Mouse (Mus musculus) intestine, embryonic 14.5 days (tissue): ENCODE results near the gene Rasgrp4. TPM values are rescaled to one million over a fixed set of nuclear protein-coding genes. Genes with fewer than 3 reads are reported as not detected.
A peak's percentile ranks its signal among the peaks of the same experiment; 100 is the strongest.

ENCODE experiments used
- ATAC-seq: fragments of 200-750 bp; cut with Nextera tagmentation; replicated peaks from 2 replicates; pipeline ENCODE4 v1.8.0; 2017; ENCODE audit warnings: low read depth, moderate number of reproducible peaks, moderate TSS enrichment, moderate library complexity; ENCODE audit not compliant: low FRiP score, low TSS enrichment
- DNase-seq: peaks from one replicate; pipeline ENCODE4 v3.0.0-alpha.2; 2018; ENCODE audit warnings: low spot score
- H3K27ac ChIP-seq: fragments of 300-500 bp; sonication (generic); 2 replicates; pipeline ENCODE4 v1.5.1; 2014; ENCODE audit warnings: low read depth, mild to moderate bottlenecking, control low read depth
- H3K27me3 ChIP-seq: fragments of 300-500 bp; sonication (generic); replicated peaks from 2 replicates; pipeline ENCODE4 v1.6.1; 2014; ENCODE audit warnings: low read length, control low read depth; ENCODE audit not compliant: control insufficient read depth, insufficient read depth
- H3K36me3 ChIP-seq: fragments of 300-500 bp; sonication (generic); 2 replicates; pipeline ENCODE4 v1.6.1; 2014; ENCODE audit warnings: low read length, control low read depth; ENCODE audit not compliant: control insufficient read depth, insufficient read depth
- H3K4me1 ChIP-seq: fragments of 300-500 bp; sonication (generic); replicated peaks from 2 replicates; pipeline ENCODE4 v1.6.1; 2014; ENCODE audit warnings: low read length, control low read depth, mixed read lengths; ENCODE audit not compliant: control insufficient read depth, insufficient read depth
- H3K4me2 ChIP-seq: fragments of 300-500 bp; sonication (generic); 2 replicates; pipeline ENCODE4 v1.6.1; 2014; ENCODE audit warnings: low read length
- H3K4me3 ChIP-seq: fragments of 300-500 bp; sonication (generic); 2 replicates; pipeline ENCODE4 v1.5.1; 2014; ENCODE audit warnings: low read depth, low read length, control low read depth, mixed read lengths
- H3K9ac ChIP-seq: fragments of 300-500 bp; sonication (generic); 2 replicates; pipeline ENCODE4 v1.6.1; 2014; ENCODE audit warnings: mild to moderate bottlenecking, low read length
- H3K9me3 ChIP-seq: fragments of 300-500 bp; sonication (generic); 2 replicates; pipeline ENCODE4 v1.6.1; 2016; ENCODE audit warnings: low read length, control low read depth; ENCODE audit not compliant: control insufficient read depth
- WGBS: fragments of 180-500 bp; shearing (Covaris S2); extraction: QIAGEN DNeasy Blood & Tissue Kit; methylation state at CpG from one replicate; pipeline ENCODE4 v1.1.7; 2014; 5-methylcytosine and 5-hydroxymethylcytosine counted together
- polyA plus RNA-seq: library from polyadenylated mRNA; unstranded; fragments of >200 nt; fragmentation: Nextera tagmentation; extraction: Ambion mirVana; gene quantifications from 2 replicates; pipeline ENCODE4 v1.2.1, GENCODE M21; 2014

The Rasgrp4 gene
- polyA plus RNA-seq, result 0.54 and 0.96 TPM in 2 replicates

DNA sequence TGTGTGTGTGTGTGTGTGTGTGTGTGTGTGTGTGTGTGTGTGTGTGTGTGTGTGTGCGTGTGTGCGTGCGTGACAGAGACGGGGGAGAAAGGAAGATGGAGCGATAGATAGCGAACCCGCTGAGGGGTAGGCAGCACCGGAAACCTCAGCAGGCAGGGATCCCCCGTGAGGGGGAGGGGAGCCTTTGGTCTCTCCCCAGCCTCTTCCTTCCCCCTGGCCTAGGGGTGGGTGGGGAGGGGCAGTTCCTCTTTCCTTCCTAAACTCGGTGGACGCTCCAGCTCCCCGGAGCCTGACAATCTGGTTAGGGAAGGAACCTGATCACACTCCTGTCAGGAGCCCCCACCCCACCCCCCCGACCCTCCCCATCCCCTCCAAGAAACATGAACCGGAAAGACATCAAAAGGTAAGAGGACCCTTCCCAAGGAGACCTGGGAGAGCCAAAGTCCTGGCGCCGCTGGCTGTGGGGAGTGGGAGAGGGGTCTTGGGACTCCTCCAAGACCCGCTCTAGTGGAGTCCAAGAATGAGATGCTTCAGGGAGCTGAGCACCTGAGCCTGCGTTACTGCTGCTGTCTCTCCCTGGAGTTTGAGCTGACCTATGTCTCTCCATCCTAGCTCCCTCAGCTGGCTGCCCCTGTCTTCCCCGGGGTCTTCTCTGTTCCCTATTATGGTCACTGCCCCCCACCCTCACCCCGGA lies at the start of gene Rasgrp4:
Rasgrp4 (plus strand) TSS at position 159 of the 694 bp plus-strand sequence.
- Histone ChIP-seq H3K4me1 (0 out of 2 replicates have a peak, but pooled peaks cover 10% of the 10 kb centered on the region), H3K4me2 (peak within 1 kb of the TSS; percentile 49), H3K9me3 (no peaks in the 10 kb centered on the region), H3K9ac (peak within 1 kb of the TSS; percentile 16; the same call in 1 of the 2 replicates), H3K36me3 (no peaks in the 10 kb centered on the region), H3K27ac (no peak within 1 kb of the TSS), H3K27me3 (no peaks in the 10 kb centered on the region), H3K4me3 (peak within 1 kb of the TSS; percentile 25)
- 2% methylated on average over 17 of the region's 20 CpGs for WGBS
- ATAC-seq, result no peak; the same call in 1 of the 2 replicates
- peak; percentile 63 for DNase-seq

DNA sequence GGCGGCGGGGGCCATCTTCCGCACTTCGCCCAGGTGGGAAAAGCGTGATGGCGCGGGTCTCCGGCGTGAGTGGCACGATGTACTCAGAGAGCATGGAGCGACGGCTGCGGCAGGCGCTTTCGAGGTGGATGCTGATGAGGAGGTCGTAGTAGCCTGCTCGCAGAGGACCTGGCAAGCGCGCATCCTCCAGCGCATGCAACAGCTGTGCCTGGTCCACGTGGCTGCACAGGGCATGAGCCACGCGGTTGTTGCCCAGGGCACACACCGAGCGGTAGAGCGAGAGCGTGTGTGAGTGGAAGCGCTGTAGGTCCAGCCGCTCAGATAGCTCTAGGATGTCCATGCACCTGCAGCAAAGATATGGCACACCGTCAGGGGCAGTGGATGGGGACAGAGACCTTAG lies 48.7 kb upstream of the Rasgrp4 start:
- no peak overlapping the region for H3K4me3 ChIP-seq
- no peaks in the 10 kb centered on the region for H3K27me3 ChIP-seq
- H3K27ac ChIP-seq, result no peak overlapping the region
- no peak overlapping the region for H3K4me2 ChIP-seq
- H3K9ac ChIP-seq, result no peak overlapping the region
- ATAC-seq (no peak), DNase-seq (no peak)
- H3K9me3 ChIP-seq, result no peaks in the 10 kb centered on the region
- WGBS, result 89% methylated on average over 30 of the region's 30 CpGs
- H3K36me3 ChIP-seq, result no peaks in the 10 kb centered on the region
- no peaks in the 10 kb centered on the region for H3K4me1 ChIP-seq

DNA sequence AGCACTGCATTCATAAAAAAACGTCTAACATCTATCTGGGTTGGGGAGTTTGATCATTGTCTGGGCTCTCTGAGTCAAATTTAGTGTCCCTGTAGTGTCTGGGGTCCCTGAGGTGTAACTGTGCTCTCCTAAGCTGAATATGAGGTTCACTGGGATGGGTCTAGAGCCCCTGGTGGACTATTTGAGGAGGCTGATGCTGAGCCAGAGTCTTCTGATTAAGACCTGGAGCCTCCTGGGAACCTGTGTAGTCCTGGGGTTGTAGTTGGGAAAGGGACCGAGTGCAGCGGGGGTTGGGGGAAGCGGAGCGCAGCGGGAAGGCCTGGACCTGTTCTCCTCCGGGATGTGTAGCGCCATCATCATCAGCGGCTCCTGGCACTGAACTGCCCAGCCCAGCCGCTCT lies 47.7 kb upstream of the Rasgrp4 start:
- Histone ChIP-seq H3K27me3 (no peaks in the 10 kb centered on the region), H3K4me2 (no peak overlapping the region), H3K9ac (no peak overlapping the region), H3K27ac (no peak overlapping the region), H3K9me3 (no peaks in the 10 kb centered on the region), H3K36me3 (no peaks in the 10 kb centered on the region), H3K4me3 (no peak overlapping the region), H3K4me1 (no peaks in the 10 kb centered on the region)
- 87% methylated on average over 10 of the region's 10 CpGs for WGBS
- ATAC-seq (no peak), DNase-seq (no peak)

DNA sequence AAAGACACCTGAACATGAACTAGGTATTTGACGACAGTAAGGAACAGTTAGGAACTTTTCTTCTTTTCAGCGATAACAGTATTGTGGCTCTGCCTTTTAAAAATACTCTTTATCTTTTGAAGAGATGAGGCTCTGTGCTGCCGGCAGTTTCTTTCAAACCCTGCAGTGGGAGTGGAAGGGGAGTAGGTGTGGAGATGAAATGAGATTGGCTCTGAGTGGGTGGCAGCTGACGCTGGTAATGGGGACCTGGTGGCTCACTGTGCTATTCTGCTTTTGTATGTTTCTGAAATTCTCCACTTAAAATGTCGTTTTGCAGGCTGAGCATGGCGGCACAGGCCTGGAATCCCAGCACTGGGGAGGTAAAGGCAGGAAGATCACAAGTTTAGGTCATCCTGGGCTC lies 45.8 kb upstream of the Rasgrp4 start:
- Histone ChIP-seq H3K9ac (no peak overlapping the region), H3K27me3 (no peaks in the 10 kb centered on the region), H3K4me2 (no peak overlapping the region), H3K4me1 (no peaks in the 10 kb centered on the region), H3K36me3 (no peaks in the 10 kb centered on the region), H3K27ac (no peak overlapping the region), H3K4me3 (no peak overlapping the region), H3K9me3 (no peaks in the 10 kb centered on the region)
- no peak for DNase-seq
- no peak for ATAC-seq
- 82% methylated on average over 6 of the region's 6 CpGs for WGBS

DNA sequence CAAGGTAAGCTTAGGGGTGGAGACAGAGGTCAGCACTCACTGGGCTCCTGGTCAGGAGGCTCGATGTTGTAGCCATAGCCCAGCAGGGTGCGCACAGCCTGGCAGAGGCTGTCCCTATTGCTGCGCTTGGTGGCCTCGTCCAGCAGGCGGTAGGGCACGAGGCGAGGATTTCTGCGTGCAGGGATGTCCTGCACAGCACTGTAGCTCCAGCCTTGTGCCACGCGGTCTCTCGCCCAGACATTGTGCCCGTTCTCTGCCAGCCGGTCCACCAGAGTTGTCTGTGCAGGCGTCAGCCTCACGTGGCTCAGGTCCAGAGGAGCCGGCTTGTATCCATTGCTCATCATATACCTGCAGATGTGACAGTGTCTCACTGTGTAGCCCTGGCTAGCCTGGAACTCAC lies 37.5 kb upstream of the Rasgrp4 start:
- no peak for ATAC-seq
- WGBS, result 90% methylated on average over 16 of the region's 16 CpGs

DNA sequence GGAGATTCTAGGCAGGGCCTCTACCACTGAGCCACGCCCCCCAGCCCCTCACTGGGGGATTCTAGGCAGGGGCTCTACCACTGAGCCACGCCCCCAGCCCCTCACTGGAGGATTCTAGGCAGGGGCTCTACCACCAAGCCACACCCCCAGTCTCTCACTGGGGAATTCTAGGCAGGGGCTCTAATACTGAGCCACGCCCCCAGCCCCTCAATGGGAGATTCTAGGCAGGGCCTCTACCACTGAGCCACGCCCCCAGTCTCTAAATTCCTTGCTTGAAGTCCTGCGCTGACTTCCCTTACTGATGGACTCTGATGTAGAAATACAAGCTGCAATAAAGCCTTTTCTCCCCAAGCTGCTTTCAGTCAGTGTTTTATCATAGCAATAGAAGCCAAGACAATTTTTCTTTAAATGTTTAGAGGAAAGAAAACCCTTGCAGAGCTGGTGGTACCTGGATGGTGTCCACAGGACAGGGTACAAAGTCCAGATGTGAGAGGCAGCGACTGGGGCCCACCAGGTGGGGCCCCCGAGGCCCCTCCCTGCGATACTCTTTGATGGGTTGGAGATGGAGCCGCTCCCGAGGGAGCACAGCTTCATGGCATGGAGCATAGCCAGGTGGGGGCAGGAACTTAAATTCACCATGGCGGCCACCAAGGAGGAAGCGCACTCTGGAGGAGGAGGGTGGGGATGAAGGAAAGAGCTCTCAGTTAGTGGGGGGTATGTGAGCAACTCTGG lies 33.2 kb upstream of the Rasgrp4 start:
- Histone ChIP-seq H3K9me3 (no peaks in the 10 kb centered on the region), H3K27me3 (no peaks in the 10 kb centered on the region), H3K4me2 (no peak overlapping the region), H3K4me3 (no peak overlapping the region), H3K36me3 (no peaks in the 10 kb centered on the region), H3K27ac (no peak overlapping the region), H3K9ac (no peak overlapping the region), H3K4me1 (no peaks in the 10 kb centered on the region)
- DNase-seq, result no peak
- no peak for ATAC-seq
- WGBS, result 85% methylated on average over 12 of the region's 12 CpGs

More for the DNA sequence above, 37.5 kb upstream of the Rasgrp4 start:
- no peak overlapping the region for H3K4me2 ChIP-seq
- no peak overlapping the region for H3K9ac ChIP-seq
- H3K9me3 ChIP-seq, result no peaks in the 10 kb centered on the region
- no peaks in the 10 kb centered on the region for H3K4me1 ChIP-seq
- no peak overlapping the region for H3K27ac ChIP-seq
- no peaks in the 10 kb centered on the region for H3K36me3 ChIP-seq
- H3K27me3 ChIP-seq, result no peaks in the 10 kb centered on the region
- H3K4me3 ChIP-seq, result no peak overlapping the region
- DNase-seq, result no peak

DNA sequence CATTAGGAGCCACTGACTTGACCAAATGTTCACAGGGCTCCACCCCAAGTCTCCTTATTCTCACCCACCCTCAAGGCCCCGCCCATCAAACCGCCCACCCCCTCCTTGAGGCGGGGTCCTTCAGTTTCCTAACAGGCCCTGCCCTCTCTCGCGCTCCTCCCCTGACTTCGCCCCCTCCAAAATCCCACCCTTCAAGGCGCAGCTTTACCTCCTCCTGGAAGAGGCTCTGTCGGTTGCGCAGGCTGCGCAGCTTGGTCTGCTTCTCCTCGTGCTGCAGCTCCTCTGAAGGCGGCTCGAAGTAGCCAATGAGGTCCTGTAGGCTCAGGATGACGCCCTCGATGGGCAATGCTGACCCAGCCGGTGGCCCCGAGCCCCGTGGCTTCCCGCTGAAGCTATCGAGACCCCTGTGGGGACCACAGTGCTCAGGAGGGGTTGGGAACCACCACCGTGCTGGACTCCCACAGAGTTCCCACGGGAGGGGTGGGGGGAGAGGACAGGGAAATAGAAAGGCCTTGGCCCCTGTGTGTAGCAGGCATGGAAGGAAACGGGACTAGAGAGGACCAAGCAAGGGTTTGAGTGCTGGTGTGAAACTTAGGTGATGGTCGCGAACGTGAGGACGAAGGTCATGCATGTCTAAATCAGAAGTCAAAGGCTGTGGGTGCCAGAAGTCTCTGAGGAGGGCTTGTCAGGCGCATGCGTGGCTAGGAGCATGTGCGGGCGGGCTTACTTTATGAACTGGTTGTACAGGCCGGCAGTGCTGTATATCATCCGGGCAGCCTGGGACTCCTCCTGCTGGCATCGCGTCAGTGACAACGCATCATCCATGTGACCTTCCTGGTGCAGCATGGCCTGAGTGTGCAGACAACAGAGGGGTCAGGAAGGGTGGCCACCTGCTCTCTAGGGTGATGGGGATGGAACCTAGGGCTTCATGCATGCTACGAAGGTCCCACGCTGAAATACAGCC lies 25.4 kb upstream of the Rasgrp4 start:
- Histone ChIP-seq H3K4me3 (peak overlapping the region; percentile 13; the same call in 1 of the 2 replicates), H3K4me1 (peaks cover 9% of the 10 kb centered on the region; the same call in 1 of the 2 replicates), H3K9me3 (no peaks in the 10 kb centered on the region), H3K9ac (peak overlapping the region; percentile 35; the same call in 1 of the 2 replicates), H3K4me2 (peak overlapping the region; percentile 50), H3K27me3 (no peaks in the 10 kb centered on the region), H3K27ac (no peak overlapping the region), H3K36me3 (no peaks in the 10 kb centered on the region)
- ATAC-seq (peak; percentile 75; the same call in 1 of the 2 replicates), DNase-seq (peak; percentile 66)
- 26% methylated on average over 38 of the region's 38 CpGs for WGBS

DNA sequence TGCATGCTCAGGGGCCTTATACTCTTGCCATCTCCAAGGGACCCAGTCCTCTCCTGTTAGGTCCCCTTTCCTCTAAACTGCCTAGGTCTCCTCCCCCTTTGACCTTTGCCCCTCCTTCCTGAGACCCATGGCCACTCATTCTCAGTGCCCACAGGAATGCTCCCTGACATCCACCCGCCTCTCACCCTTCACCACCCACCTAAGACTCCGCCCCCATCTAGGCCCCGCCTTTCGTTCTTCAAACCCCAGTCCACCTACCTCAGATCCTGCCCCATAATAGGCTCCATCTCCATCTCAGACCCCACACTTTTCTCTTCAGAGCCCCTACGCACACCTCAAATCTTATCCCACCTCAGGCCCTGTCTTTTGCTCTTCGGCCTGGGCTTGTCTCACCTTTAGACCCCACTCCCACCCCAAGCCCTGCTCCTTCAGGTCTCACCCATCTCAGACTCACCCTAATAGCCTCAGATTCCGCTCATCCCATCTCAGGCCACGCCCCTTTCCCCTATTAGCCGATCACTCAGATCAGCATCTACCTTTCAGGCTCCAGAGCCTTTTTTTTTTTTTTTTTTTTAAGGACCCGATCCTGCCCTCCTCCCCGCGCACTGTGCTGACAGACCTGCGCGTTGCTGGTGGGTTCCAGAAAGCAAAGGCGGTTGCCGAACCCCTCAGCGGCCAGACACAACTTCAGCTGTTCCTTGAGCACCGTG lies 16.4 kb upstream of the Rasgrp4 start:
- Histone ChIP-seq H3K36me3 (no peaks in the 10 kb centered on the region), H3K9me3 (no peaks in the 10 kb centered on the region), H3K4me2 (no peak overlapping the region), H3K4me3 (no peak overlapping the region), H3K4me1 (no peaks in the 10 kb centered on the region), H3K9ac (no peak overlapping the region), H3K27ac (no peak overlapping the region), H3K27me3 (no peaks in the 10 kb centered on the region)
- DNase-seq (no peak), ATAC-seq (no peak)
- 15% methylated on average over 18 of the region's 18 CpGs for WGBS
